Mouse (Mus musculus) cortical plate, adult 2 months (tissue): ENCODE measurements at regions not wholly inside any gene's neighbourhood (a gene's known extent, or its start where the extent isn't known, plus 50 kb on each side); places are given as distances from the start of the nearest gene placed in this dataset.

ENCODE experiments used
- CTCF ChIP-seq: fragments of 200-500 bp; IDR thresholded peaks from 2 replicates; pipeline ENCODE4 v1.5.1; 2011; ENCODE audit warnings: mild to moderate bottlenecking, control low read depth, low read length; ENCODE audit not compliant: insufficient read depth; ENCODE audit errors: extremely low read depth
- POLR2A ChIP-seq: fragments of 200-500 bp; IDR thresholded peaks from 2 replicates; pipeline ENCODE4 v1.6.1; 2011; ENCODE audit warnings: mild to moderate bottlenecking, low read length, control low read depth; ENCODE audit not compliant: insufficient read depth; ENCODE audit errors: extremely low read depth

DNA sequence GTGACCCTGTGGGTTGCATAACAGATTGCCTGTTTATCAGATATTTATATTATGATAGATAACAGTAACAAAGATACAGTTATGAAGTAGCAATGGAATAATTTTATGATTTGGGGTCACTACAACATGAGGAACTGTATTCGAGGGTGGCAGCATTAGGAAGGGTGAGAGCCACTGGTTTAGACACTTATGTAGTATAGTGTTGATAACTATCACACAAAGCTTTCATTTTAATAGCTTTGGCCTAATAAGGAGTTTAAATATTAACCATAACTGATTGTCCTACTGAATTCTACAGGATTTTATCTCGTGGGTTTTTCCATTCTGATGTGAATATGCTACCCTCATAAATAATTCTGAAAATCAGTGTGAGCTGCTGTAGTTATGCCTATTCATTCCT is 538.6 kb upstream of the Cited2 start:
- no peak for TF ChIP-seq POLR2A
- TF ChIP-seq CTCF: no peak
